Mouse (Mus musculus): Measurements from ENCODE around the gene Grid1. TPM values are rescaled to one million over a fixed set of nuclear protein-coding genes. Genes with fewer than 3 reads are reported as not detected.

Grid1 gene
- polyA plus RNA-seq, 1 experiment: not detected

DNA sequence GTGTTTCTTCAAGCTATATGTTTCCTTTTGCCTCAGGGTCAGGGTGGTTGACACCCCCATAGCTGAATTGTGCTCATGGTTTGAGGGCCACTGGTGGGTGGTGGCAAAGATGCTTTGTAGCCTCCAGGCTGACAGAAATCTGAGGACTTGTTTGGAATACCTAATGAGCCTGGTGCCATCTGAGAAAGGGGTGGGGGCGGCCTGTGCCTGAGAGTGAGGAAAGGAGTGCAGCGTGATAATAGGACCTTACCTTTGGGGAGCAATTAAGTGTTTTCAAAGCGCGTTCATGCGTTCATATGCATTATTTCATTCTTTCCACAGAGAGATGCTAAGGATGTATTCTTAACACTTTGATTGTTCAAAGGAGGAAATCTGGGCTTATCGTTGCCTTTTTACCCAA is 372.3 kb downstream of the Grid1 start:
- Histone ChIP-seq H3K4me3 (ENCODE audit: insufficient read depth, low read depth, low read length) (no peak overlapping the region), H3K4me1 (ENCODE audit: control insufficient read depth, insufficient read depth, insufficient read length, low read length) (no peaks in the 10 kb centered on the region)

DNA sequence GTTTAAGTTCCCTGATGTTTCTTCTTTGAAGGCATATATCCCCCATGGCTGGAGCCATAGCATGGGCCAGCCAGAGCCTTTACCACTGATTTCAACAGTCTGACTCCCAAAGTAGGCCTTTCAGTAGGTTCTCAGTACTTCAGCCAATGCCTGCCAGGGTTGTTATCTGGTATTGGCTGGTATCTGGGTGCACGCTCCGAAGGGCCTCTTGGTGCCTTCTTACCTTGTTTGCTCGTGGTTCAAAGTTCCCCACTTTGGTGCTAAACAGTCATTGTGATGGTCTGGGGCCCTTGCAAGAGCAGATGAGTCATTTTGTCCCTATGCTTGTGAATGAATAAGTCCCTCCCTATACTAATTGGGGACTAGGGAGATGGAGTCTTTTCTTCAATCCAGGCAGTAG is 377.5 kb downstream of the Grid1 start:
- Histone ChIP-seq H3K4me3 (ENCODE audit: insufficient read depth, low read depth, low read length) (no peak overlapping the region), H3K27ac (replicated peaks; ENCODE audit: low read depth, low read length) (no peak overlapping the region), H3K4me1 (ENCODE audit: control insufficient read depth, insufficient read depth, insufficient read length, low read length) (no peaks in the 10 kb centered on the region)

More for the DNA sequence above, 372.3 kb downstream of the Grid1 start:
- H3K27ac ChIP-seq (replicated peaks; ENCODE audit: low read depth, low read length): no peak overlapping the region

DNA sequence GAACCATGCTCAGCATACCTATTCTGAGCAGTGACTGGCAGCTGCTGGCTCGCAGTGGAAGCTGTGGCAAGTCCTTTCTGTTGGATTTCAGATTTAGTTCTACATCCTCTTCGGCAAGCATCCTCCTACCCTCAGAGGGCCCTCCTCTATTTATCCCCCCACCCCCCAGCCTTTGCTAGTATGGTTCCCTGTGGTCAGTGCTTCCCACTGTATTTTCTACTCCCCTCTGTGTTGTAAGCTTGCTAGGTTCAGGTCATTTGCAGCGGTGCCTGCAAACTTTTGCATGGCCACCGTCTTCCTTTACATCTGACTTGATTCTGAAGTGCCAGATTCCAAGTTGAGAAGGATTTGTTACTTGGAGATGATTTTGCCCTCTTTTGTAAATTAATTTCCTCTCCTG is 378.5 kb downstream of the Grid1 start:
- H3K27ac ChIP-seq (replicated peaks; ENCODE audit: low read depth, low read length): no peak overlapping the region
- H3K4me3 ChIP-seq (ENCODE audit: insufficient read depth, low read depth, low read length): no peak overlapping the region

DNA sequence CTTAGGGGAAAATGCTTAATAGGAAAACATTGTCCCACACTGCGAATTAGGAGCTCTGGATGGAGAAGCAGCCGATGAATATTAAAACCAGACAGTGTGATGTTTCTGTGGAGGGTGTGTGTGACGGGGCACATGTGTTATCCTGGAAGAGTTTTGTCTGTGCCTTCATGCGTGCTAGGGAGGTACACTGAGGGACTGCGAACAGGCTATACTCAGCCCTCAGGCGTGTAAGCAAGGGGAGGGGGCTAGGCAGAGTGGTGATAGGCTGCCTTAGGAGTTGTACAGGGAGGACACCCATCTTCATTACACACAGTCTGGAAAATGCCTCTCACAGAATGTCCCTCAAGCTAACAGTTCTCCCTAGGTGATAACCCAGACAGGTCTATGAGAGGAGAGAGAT is 379.0 kb downstream of the Grid1 start:
- Histone ChIP-seq H3K27ac (replicated peaks; ENCODE audit: low read depth, low read length) (no peak overlapping the region), H3K4me1 (ENCODE audit: control insufficient read depth, insufficient read depth, insufficient read length, low read length) (no peaks in the 10 kb centered on the region), H3K4me3 (ENCODE audit: insufficient read depth, low read depth, low read length) (no peak overlapping the region)

More for the DNA sequence above, 378.5 kb downstream of the Grid1 start:
- H3K4me1 ChIP-seq (ENCODE audit: control insufficient read depth, insufficient read depth, insufficient read length, low read length): no peaks in the 10 kb centered on the region

DNA sequence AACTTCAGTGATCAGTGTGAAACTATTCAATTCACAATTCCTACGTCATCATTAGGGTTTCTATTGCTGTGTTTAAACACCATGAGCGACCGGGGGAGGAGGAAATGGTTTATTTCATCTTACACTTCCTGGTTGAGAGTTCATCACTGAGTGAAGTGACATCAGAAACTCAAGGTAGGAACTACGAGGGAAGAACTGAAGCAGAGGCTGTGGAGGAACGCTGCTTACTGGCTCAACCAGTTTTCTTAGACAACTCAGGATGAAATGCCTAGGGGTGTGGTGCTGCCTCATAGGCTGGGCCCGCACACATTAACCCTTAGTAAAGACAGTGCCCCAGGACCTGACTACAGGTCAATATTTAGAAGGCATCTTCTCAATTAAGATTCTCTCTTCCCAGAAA is 389.5 kb downstream of the Grid1 start:
- Histone ChIP-seq H3K4me1 (ENCODE audit: control insufficient read depth, insufficient read depth, insufficient read length, low read length) (no peaks in the 10 kb centered on the region), H3K4me3 (ENCODE audit: insufficient read depth, low read depth, low read length) (no peak overlapping the region), H3K27ac (replicated peaks; ENCODE audit: low read depth, low read length) (no peak overlapping the region)

DNA sequence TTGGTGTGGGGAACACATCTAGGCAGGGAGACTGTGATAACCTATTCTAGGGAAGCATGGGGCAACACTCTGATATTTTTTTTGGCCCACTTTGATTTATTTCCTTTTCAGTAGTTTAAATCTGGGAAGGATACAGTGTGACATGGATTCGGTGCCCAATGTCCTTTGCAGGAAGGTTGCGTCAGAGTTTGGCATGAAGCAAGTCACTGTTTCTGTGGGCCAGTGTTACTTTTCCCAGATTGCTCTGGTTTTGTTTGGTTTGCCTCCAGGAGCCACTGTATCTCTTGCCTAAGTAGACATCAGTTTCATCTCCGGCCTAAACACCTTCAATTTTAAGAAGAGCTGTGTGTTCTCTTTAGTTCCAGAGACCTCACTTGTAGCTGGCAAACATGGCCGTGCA is 399.1 kb downstream of the Grid1 start:
- no peak overlapping the region for H3K4me3 ChIP-seq (ENCODE audit: insufficient read depth, low read depth, low read length)
- no peaks in the 10 kb centered on the region for H3K4me1 ChIP-seq (ENCODE audit: control insufficient read depth, insufficient read depth, insufficient read length, low read length)
- H3K27ac ChIP-seq (replicated peaks; ENCODE audit: low read depth, low read length): no peak overlapping the region

DNA sequence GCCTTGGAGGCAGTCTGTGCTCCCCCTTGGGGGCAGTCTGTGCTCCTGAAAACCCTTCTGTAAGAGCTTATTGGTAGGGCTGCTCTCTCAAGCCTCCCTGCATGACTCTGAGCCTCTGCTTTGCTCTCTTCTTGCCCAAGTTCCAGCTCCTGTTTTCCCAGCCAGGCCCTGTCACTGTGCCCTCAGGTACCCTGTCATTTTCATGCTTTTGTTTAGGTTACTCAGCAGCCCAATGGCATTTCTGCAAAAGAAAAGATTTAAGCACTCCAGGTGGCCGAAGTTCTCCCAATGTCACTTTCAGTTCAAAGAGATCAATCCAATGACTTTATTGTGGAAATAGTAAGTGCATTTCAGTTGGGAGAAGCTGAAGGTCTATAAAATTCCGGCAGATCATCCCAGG is 402.3 kb downstream of the Grid1 start:
- Histone ChIP-seq H3K4me3 (ENCODE audit: insufficient read depth, low read depth, low read length) (no peak overlapping the region), H3K4me1 (ENCODE audit: control insufficient read depth, insufficient read depth, insufficient read length, low read length) (no peaks in the 10 kb centered on the region)

DNA sequence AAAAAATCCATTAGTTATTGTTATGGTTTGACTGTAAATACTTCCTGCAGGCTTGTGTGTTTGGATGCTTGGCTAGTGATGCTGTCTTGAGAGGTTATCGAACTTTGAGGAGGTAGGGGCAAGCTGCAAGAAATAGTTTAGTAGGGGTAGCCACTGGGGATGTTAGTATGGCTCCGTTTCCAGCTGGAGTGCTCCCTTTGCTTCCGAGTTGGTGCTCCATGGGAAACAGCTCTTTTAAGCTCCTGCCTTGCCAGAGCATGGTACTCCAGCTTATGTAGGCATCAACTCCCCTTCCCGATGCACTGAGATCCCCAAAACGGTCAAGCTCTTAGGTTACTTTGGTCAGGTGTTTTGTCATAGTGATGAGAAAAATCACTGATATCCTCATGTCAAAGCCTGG is 407.7 kb downstream of the Grid1 start:
- Histone ChIP-seq H3K4me1 (ENCODE audit: control insufficient read depth, insufficient read depth, insufficient read length, low read length) (no peaks in the 10 kb centered on the region), H3K27ac (replicated peaks; ENCODE audit: low read depth, low read length) (no peak overlapping the region), H3K4me3 (ENCODE audit: insufficient read depth, low read depth, low read length) (no peak overlapping the region)

More for the DNA sequence above, 402.3 kb downstream of the Grid1 start:
- no peak overlapping the region for H3K27ac ChIP-seq (replicated peaks; ENCODE audit: low read depth, low read length)

DNA sequence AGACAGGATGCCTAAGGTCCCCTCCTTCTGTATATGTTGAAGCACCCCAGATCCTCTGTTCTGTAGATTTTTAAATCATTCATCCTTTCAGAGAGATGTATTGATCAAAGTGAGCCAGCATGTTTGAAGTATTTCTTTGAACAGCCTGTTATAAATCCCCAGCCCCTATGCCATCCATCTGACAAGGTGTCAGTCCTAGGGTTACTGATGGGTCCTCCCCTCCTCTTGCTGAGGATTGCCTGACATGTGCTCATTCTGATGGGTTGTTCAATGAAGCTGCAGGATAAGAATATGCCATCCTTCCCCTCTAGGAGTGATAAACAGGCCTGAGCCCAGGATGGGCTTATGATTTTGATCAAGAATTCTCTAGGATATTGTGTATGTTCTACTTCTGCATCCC is 411.5 kb downstream of the Grid1 start:
- Histone ChIP-seq H3K27ac (replicated peaks; ENCODE audit: low read depth, low read length) (no peak overlapping the region), H3K4me3 (ENCODE audit: insufficient read depth, low read depth, low read length) (no peak overlapping the region), H3K4me1 (ENCODE audit: control insufficient read depth, insufficient read depth, insufficient read length, low read length) (no peaks in the 10 kb centered on the region)

DNA sequence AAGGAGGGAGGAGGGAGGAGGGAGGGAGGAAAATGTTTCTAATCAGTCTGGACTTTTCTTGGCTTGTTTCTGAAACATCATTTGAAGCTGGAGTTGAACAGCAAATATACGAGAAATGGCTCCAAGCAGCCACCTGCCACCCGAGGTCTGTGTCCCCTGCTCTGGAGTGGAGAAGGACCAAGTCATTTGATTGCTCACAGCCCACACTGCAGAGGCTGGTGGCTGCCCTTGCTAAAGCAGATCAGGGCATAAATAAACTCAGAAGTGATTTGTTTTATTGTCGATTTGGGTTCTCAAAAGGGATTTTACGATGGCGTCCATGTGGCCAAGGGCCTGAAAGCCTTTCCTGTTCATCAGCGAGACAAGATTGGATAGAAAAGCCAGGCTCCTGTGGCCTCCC is 423.0 kb downstream of the Grid1 start:
- no peak overlapping the region for H3K4me3 ChIP-seq (ENCODE audit: insufficient read depth, low read depth, low read length)
- H3K27ac ChIP-seq (replicated peaks; ENCODE audit: low read depth, low read length): no peak overlapping the region
- no peaks in the 10 kb centered on the region for H3K4me1 ChIP-seq (ENCODE audit: control insufficient read depth, insufficient read depth, insufficient read length, low read length)

DNA sequence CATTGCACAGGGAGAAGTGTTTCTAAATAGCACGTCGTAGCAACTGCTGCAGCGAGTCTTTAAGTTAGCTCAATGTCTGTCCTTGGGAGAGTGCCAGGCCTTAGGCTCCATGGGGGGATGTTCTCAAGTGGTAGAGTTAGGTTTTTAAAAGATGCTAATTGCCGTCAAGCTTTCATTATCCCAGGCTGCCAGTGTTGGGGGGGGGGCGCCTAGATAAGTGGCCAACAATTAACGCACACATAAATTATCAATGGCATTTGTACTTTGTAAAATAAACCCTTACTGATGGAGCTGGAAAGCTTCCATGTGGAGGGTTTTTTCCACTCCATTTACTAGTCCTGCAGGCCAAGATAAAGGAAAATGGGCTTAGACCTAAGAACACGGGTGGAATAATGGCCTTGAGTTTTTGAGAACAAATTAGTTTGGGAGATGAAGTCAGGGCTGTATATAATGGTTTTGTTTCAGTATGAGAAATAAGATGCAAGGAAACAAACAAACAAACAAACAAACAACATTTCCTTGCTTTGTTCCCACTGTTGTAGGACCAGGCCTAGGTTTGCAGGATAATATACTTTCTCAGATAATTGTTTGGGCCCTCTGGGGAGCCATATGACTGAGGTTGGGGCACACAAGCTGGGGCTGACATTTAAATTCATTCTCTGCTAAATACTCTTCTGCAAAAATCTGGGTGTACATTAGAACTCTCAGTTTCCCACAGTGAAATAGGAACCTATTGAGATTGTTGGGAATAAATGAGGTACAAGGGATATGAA is 425.1 kb downstream of the Grid1 start:
- Histone ChIP-seq H3K27ac (replicated peaks; ENCODE audit: low read depth, low read length) (no peak overlapping the region), H3K4me3 (ENCODE audit: insufficient read depth, low read depth, low read length) (no peak overlapping the region), H3K4me1 (ENCODE audit: control insufficient read depth, insufficient read depth, insufficient read length, low read length) (no peaks in the 10 kb centered on the region)

DNA sequence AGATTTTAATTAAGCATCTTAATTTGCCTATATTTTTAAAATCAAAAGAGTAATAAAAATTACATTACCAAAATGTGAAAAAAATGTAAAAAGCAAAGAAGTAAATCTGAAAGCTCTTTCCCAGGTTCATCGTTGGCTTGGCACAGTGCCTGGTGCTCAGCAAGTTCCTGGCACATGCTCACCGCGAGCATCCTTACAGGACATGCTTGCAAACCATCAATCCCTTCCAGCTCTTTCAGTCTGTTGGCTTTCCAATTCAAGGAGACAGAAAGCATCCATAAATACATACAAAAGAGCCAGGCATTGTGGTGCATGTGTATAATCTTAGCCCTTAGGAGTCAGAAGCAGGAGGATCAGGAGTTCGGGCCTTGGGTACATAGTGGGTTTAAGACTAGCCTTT is 430.5 kb downstream of the Grid1 start:
- Histone ChIP-seq H3K27ac (replicated peaks; ENCODE audit: low read depth, low read length) (no peak overlapping the region), H3K4me1 (ENCODE audit: control insufficient read depth, insufficient read depth, insufficient read length, low read length) (no peaks in the 10 kb centered on the region), H3K4me3 (ENCODE audit: insufficient read depth, low read depth, low read length) (no peak overlapping the region)

DNA sequence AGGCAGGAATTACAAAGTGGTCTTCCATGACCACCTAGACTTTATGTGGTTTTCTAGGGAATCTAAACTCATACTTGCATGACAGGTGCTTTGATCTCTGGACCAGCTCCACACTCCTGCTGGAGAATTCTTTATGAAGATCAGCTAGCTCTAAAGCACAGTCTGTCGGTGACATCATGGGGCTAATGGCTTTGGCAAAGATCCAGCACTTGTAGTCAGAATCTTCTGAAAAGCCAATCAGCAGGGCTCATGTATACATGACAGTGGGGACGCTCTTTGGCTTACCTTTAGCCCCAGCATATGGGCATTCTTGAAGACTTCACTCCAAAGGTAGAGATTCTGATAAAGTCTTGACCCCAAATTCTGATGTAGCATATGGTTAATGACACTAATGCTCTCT is 434.6 kb downstream of the Grid1 start:
- Histone ChIP-seq H3K4me3 (ENCODE audit: insufficient read depth, low read depth, low read length) (no peak overlapping the region), H3K4me1 (ENCODE audit: control insufficient read depth, insufficient read depth, insufficient read length, low read length) (no peaks in the 10 kb centered on the region), H3K27ac (replicated peaks; ENCODE audit: low read depth, low read length) (no peak overlapping the region)

DNA sequence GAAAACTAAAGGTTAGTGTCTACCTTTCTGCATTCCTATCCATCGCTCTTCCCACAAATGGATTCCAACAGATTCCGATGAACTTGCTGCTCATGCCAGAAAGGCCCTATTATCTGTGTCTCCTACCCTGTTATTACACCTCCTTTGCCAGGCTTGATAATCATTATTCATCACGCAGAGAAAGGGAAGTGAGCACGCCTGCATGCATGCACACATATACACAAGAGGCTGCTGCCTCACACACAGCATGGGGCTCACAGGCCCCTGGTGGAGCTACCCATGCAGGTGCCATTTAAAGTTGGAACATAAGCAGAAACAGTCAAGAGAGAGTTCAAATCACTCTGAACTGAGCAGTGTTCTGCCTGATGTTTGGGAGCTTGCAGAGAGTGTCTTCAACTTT is 450.4 kb downstream of the Grid1 start:
- Histone ChIP-seq H3K27ac (replicated peaks; ENCODE audit: low read depth, low read length) (no peak overlapping the region), H3K4me1 (ENCODE audit: control insufficient read depth, insufficient read depth, insufficient read length, low read length) (no peaks in the 10 kb centered on the region), H3K4me3 (ENCODE audit: insufficient read depth, low read depth, low read length) (no peak overlapping the region)

DNA sequence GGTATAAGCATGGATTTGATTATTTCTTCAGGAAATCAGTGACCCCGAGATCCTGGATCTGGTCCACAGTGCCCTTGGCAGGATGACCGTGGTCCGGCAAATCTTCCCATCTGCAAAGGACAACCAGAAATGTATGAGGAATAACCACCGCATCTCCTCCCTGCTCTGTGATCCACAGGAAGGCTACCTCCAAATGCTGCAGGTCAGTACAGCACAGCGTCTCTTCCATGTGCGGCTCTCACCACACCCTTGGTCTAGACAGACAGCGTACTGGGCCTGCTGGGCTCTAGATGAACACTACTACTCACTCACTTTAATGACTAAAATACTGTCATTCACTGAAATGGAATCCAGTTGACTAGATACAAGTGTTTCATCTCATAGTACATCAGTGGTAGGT is 489.3 kb downstream of the Grid1 start:
- Histone ChIP-seq H3K4me3 (ENCODE audit: insufficient read depth, low read depth, low read length) (no peak overlapping the region), H3K4me1 (ENCODE audit: control insufficient read depth, insufficient read depth, insufficient read length, low read length) (no peaks in the 10 kb centered on the region), H3K27ac (replicated peaks; ENCODE audit: low read depth, low read length) (no peak overlapping the region)

All from brown adipose tissue, adult 24 weeks (tissue).